Mouse (Mus musculus): ENCODE results near the gene Tmem132c.

Gene Tmem132c

DNA sequence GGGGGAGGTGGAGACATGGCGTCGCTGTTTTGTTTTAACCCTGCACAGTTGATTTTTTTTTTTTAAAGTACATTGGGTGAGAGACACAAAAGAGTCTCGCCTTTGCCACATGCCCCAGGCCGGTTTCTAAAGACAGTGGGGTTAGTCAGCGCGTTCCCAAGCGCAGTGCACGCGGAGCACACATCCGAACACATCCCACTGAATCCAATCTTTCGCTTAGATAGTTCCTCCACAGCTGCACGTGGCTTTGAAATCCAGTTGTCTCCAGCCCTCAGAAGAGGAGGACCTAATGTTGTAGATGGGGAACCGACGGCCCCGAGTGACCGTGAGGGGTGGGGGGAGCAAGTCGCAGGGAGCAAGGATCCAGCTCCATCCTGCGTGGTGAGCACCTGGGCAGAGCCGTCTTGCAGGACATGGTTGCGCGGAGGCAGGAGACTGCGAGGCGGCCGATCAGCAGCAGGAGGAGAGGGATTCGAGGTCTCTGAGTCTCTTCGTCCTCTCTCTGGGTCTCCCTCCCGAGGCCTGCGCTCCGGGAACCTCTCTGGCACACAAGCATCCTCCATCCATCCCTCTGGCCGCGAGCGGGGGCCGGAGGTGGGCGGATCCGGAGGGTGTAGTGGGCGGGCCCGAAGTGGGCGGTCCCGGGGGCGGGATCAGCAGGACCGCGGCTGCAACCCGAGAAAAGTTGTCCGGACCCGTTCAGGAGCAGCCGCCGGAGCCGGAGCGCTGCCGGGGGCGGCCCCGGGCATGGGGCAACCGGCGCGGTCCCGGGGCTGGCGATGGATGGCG, at the start of gene Tmem132c:
TSS of gene Tmem132c (plus strand) at position 673 of the 789 bp plus-strand sequence.
- DNase-seq: peak; percentile 93

DNA sequence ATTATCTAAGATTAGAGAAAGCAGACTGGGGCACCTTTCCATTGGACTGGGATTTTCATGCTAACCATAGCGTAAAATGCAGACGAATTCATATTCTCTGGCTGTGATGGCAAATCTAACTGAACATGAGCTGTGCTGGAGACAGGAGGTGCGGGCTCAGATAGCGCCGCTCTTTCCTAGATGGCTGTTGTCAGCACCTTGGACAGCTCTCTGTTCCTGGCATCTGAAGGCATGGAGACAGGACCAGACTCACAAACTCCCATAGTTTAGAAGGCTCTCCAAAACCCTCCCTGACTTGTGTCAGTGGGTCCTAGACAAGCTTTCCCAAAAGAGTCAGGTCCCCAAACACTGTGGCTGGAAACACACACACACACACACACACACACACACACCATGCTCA, 49.7 kb upstream of the Tmem132c start:
- DNase-seq: peak; percentile 67

DNA sequence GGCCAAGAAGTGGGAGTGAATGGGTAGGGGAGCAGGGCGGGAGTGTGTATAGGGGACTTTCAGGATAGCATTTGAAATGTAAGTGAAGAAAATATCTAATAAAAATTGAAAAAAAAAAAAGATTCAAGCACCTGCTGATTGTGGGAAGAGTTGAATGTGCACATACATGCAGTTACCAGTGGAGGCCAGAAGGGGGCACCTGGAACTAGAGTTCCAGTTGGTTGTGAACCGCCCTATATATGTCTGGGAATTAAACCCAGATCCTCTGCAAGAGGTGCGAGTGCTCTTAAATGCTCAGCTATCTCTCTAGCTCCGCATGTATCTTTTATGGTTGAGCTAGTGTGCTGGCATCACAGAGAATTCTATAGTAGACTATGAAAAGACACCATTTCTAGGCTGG, 42.8 kb upstream of the Tmem132c start:
- peak; percentile 13 for DNase-seq

DNA sequence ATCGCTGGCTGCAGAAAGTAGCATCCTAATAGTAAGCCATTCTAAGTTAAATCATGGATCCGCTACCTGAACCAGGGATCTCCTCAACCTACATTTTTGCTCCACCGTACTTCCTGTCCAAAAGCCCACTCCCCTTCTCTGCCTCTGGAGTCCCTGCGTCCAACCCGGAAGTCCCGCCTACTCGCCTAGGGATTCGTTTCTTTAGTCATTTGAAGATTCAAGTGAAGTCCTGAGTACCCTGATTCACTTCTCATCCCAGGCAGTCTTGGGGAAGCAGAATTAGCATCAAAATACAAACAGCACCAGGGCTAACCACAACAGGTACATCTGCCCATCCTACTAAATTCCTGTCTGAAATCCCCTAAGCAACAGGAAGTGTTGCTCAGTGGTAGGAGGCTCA, 36.7 kb upstream of the Tmem132c start:
- DNase-seq: no peak

DNA sequence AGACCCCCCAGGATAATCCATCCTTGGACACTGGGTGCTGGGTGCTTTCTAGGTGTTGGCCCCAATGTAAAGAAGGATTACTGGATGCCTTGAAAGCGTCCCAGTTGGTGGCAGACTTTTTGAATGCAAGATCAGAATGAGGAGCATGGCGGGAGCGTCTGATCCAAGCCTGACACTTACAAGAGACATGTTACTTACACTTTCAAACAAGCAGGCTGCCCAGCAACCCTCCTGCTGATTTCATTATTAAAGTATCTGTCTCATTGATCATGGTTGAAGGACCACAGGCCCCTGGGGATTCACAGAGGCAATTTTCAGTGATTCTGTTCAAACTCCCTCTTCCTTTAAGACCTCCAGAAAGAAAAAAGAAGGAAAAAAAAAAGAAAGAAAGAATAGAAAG, 25.2 kb upstream of the Tmem132c start:
- DNase-seq: no peak

DNA sequence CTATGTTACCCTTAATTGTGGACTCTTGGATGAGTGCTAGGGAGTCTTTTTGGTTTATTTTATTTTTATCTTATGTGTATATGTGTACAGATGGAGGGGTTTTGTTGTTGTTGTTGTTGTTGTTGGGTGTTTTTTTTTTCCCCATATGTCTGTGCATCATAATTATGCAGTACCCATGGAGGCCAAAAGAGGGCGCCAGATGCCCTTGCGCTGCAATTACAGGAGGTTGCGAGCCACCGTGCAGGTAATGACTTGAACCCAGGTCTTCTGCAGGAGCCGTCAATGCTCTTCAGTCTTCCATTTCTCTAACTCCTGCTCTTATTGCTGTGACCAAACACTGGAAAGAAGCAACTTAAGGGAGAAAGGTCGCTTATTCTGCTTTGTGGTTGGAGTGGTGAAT, 23.9 kb upstream of the Tmem132c start:
- DNase-seq: no peak

DNA sequence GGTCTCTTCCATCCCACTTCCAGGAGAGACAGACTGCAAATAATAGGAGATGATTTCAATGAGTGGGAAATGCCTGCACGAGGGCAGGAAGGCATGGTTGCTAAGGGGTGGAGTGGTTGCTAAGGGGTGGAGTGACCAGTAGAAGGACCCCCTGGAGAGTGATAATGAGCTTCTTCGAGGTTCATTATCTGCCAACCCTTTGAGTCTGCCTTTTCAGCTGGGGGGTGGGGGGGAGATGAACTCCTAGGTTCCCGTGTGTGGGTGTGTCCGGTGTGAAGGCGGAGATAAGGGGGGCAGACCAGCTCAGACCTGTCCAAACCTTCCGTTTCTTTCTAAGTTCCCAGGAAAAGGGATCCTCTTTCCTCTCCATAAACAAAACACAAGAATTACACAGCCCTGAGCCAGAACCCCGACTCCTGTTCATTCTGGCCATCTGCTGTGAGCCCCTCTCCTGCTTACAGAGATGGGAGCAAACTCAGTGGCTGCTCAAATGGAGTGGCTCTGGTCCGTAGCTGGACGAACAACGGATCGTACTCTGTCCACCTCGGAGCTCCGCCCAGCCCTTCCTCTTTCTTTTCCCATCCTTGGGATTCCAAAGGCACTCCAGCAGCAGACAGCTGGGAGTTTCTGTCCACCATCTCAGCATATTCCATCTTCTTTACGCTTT, 13.5 kb upstream of the Tmem132c start:
- no peak for DNase-seq

DNA sequence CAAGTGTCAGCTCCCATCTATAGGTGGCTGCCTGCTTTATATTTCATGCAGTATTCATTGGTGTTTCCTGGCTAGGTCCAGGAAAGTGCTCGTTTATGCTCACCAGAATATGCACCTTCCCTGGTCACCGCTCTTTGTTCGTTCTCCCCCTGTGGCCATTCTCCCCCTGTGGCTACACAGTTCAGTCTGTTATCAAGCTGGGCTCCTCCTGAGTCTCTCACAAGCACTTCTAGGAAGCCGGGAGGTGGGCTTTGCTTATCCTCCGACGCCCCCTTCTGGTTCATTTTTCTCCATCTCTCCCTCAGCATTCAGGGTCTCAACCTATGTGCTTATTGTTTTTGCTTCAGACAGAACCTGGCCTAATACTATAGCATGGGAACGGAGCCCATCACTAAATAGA, 6.9 kb upstream of the Tmem132c start:
- peak; percentile 32 for DNase-seq

DNA sequence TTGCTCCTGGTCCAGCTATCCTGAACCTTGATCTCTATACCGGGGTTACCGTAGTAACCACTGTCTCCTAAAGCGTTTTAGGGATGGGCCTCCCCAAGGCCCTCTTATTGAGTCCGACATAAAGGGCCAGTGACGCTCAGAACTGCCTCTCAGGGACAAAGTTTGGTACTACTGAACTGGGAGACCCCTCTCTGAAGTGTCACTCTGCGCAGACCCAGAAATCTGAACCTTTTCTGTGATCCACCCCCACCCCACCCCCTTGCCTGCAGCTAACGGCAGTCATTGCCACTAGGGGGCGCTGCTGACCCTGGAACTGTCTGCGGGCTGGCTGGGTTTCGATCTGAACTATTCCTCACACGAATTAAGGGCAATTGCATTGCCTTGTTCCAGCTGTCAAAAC, 6.4 kb upstream of the Tmem132c start:
- DNase-seq: peak; percentile 86

DNA sequence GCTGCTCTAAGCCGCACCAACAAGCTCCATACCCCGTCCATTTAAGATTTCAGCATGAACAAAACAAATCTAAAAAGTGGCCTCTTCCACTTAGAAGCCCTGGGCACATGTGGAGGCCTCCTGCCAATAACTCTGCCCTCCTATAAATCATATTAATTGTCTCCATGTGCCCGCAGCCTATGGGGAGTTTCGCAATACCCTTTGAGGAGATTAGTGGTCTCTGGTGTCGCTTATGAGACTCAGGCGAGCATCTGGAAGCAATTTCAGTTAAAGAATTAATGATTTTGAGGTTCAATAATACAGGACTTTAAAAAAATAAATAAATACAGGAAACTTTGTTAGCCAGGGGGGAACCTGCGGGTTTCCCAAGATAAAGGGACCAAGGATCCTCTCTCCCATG, 1.9 kb upstream of the Tmem132c start:
- DNase-seq: no peak

DNA sequence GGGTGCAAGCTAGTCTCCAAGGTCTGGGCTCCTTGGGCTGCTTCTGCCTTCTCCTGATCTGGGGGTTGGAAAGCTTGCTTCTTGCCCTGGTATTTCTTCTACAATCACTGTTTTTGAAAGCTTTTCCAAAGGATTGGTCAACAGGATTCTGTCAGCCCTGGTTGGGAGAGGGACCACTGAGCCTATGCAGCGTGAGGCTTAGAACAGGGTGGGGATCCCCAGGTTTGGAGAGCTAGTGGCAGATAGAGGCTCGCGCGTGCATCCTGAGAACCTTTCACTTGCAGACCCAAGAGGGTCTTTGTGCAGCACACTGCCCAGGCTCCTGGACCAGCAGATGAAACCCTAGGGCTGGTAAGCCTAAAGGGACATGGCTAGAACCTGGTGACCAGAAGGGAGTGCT, 962 bp upstream of the Tmem132c start:
- no peak for DNase-seq

DNA sequence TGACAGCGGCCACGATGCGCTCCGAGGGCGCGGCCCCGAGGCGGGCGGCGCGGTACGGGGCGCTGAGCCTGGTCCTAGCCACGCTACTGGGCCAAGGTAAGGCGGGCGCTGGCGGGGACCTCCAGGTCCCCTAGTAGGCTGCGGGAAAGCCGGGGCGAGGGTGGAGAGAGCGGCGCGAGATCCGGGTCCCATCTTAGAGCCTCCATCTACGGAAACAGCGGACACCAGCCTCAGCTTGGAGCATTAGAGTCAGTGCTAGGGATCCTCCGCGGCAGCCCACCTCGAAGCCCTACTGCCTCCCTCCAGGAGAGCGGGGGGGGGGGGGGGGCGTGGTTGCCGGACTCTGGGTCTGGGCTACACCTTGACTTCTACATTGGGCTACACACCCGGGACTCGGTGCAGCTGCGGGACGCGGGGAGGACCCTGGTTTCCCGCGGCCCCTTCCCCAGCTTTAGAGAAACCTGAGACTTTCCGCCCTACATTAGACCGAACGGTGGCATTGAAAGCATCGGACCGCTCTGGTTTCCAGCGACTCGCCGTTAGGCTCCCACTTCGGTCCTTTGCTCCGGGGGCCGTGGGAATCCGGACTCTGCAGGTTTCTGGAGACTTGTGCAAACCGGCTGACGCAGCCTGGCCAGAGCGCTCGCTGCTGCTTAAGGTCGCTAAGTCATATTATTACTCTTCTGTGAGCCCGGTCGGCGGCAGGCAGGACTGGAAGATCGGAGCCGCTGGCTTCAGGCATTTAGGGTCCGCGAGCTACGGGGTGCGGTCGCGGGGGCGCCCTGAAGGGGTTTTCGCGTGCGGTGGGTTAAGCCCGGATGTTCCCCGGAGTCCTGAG, 536 bp downstream of the Tmem132c start:
- peak; percentile 35 for DNase-seq

DNA sequence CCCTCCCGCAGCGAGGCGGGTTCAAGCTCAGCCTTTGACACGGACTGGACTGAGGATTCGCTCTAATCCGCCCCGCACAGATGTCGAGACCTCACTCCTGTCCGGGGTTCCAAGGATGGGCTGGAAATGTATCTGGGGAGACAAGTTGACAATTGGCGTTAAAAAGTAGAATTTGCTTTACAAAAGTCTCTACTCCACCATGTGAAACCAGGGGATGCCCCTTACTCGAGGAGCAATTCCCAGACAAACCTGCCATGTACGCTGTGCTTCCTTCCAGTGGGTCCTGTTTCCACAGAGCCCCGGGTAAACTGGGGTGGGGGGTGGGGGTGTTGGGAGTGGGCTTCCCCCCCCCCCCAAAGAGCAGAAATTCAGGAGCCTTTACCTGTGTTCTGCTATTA, 1.2 kb downstream of the Tmem132c start:
- no peak for DNase-seq

DNA sequence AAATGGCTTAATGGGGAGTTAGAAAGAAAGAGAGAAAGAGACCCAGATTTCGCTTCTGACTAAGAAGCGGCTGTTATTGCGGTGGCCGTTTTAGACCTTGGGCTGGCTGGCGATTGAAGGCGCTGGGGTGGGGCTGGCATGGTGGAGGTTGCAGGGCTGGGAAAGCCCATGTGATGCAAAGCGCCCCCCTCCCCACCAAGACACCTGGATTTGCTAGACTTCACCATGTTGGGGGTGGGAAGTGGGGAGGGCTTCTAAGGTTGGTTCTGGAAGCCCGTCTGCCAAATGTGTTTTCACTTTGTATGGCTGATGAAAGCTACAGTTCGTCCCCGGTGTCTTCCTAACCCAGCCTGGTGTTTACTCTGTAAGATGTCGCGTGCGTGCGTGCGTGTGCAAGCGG, 1.6 kb downstream of the Tmem132c start:
- DNase-seq: peak; percentile 8

DNA sequence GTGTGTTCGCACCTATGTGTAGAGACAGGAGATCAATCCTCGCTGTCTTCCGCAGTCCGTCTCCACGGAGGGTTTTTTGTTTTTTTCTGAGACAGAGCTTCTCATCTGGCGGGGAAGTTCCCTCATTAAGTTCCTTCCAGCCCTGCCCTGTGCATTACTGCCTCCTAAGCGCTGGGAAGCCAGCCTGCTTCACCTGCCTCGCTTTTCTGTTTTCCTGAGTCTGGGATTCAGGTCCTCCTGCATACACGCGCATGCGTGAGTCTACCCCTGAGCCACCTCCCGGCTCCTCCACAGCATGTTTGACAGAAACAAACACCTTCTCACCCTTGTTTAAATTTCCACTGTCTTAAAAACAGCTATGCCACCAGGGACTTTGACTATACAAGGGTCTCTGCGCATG, 2.0 kb downstream of the Tmem132c start:
- no peak for DNase-seq

DNA sequence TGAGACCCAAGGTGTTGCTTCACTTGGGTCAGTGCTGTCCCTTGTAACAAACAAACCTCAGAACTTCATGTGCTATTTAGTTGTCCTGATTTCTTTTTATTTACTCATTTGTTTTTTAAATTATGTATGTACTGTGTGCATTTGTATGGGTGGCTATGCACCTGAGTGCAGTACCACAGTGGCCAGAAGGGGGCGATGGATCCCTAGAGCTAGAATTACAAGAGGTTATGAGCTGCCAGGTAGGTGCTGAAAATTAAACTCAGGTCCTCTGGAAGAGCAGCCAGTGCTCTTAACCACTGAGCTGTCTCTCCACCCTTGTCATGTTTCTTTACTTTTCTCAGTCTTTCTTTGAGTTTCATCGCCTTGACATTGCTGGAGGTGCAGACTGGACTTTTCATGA, 11.7 kb downstream of the Tmem132c start:
- no peak for DNase-seq

DNA sequence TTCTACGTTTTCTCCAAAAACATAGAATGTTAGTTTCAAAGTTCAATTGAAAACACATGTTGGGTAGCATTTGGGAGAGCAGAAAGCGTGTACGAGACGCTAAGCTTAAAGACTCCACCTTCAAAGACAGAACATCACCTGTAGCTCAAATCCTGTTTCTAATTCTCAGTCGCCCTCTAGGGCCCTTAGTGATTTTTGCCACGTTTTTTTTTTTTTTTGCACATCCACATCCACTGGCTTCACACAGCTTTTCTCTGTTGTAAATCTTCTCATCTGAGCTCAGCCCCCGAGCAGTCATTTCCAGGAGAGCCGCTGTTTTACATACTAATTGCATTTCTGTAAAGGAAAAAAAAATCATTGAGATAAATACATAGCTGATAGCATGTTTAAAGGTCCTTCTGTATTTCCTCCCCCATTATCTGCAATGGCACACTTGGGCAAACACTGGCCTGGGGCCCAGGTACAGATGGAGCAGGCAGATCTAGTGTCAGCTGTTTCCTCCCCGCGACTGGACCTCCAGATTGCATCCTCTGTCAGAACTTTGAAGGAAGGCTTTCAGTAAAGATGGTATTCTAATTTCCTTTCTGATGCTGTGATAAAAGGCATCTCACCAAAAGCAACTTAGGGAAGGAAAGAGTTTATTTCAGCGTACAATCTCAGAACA, 15.5 kb downstream of the Tmem132c start:
- DNase-seq: no peak

DNA sequence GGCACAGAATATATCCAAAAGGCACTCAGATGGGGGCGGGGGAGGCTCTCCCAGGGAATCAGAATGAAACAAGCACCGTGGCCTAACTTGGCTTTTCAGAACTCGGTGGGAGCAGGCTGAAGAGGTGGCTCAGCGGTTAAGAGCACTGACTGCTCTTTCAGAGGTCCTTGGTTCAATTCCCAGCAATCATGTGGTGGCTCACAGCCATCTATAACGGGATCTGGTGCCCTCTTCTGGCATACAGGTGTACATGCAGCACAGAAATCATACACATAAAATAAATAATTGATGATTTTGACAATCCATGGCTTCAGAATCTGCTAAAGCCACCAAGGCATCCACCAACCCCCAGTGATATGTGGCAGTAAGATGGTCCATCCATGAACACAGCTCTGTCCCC, 20.5 kb downstream of the Tmem132c start:
- DNase-seq: no peak

DNA sequence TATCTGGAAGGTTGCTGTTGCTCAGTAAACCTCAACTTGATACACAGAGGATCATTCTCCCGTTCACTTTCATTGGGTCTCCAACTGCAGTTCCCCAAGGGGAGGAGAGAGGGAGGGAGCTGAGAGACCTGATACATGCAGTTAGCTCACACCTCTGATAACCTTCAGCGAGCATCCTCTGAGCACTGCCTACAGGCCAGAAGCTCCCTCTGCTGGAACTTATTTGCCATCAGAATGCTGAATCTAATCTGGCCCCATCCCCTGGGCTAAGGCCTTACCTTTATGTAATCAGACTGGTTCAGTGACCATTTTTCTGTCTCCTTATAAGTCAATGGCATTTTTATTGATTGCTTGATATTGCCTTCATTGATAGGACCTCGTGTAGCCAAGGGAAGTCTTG, 29.5 kb downstream of the Tmem132c start:
- no peak for DNase-seq

DNA sequence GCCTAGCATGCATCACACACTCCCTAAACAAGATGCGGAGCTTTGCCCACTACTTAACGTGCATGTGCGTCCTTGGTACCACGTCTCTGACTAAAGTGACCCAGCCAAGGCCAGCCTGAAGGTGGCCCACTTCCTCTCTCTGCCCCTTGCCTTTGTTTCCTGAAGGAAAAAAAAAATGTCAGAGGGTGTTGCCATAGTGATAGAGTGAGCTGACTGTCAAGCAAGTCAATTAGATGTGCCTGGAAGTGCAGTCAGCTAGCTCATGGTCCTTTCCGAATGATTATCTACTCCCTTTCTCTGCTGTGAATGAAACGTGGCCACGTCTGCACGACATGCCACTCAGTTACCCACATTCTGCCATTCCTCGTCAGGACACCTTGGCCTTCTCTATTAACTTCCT, 37.9 kb downstream of the Tmem132c start:
- no peak for DNase-seq

DNA sequence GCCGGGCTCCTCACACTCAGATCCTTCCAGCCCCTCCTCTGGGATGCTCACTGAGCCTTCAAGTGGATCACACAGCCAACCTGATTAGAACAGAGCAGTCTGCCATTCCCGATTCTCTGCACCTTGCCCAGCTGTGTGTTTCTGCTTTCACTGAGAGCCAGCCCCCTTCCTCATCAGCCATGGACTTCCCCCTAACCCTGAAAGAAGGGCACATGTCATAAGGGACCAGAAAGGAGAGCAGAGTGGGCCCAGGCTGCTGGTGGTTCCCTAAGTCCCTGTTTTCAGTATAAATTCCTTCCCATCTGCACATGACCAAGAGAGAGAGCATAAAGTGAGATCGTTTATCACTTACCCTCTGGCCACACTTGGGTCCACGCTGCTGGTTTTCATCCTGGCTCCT, 39.6 kb downstream of the Tmem132c start:
- DNase-seq: no peak

DNA sequence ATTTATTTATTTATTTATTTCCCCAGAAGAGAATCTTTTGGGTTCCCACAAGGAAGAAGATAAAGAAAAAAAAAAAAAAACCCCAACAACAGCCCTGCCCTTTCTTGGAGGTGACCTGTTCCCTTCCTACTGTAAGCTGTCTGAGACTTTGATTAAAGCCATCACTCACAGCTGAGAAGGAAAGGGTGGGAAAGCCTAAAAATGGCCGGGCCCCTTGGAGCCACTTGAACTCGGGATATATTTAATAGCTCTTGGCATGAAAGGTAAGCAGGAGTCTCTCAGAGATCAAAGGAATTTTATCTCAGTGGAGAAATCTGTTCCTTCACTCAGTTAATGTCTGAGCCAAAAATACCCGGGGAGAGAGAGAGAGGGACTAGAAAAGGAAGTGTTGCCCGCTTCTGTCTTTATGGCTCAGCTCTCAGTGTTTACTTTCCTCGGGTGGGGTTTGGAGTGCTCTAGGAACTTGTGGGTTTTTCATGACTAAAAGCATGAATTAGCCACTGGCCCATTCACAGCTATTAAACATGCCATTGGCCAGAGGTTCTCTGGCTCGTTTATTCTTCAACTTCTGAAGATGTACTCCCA, 41.0 kb downstream of the Tmem132c start:
- DNase-seq: no peak

DNA sequence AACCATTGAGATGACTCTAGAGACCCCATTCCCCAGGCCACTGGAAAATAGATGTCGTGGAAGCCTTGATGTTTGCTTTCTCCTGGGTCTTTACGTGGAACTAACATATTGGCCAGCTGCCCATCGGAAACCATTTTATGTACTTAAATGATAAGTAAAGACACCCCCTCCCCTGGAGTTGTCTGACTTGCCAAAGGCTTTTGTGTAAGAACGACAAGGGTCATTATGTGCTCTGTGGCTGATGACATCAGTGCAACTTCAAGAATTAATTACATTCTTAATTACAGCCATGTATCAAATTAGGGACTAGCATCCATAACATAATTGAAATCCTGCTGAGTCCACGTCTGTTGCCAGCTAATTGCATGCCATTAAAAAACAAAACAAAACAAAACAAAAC, 45.3 kb downstream of the Tmem132c start:
- DNase-seq: no peak
